Mouse (Mus musculus) hindbrain, embryonic 12.5 days (tissue): ENCODE results near the gene Ppp1r27. TPM values are rescaled to one million over a fixed set of nuclear protein-coding genes. Genes with fewer than 3 reads are reported as not detected.

Source experiments
- ATAC-seq: fragments of 200-750 bp; cut with Nextera tagmentation; 2 replicates; pipeline ENCODE4 v1.8.0; 2017; ENCODE audit warnings: moderate TSS enrichment; ENCODE audit not compliant: low FRiP score
- H3K27ac ChIP-seq: fragments of 300-500 bp; sonication (generic); 2 replicates; pipeline ENCODE4 v1.5.1; 2016; ENCODE audit warnings: mild to moderate bottlenecking
- H3K27me3 ChIP-seq: fragments of 300-500 bp; sonication (generic); 2 replicates; pipeline ENCODE4 v1.6.1; 2016; ENCODE audit warnings: mild to moderate bottlenecking
- H3K36me3 ChIP-seq: fragments of 300-500 bp; sonication (generic); 2 replicates; pipeline ENCODE4 v1.6.1; 2016; ENCODE audit warnings: mild to moderate bottlenecking
- H3K4me1 ChIP-seq: fragments of 300-500 bp; sonication (generic); 2 replicates; pipeline ENCODE4 v1.6.1; 2016
- H3K4me2 ChIP-seq: fragments of 300-500 bp; sonication (generic); replicated peaks from 2 replicates; pipeline ENCODE4 v1.6.1; 2016; ENCODE audit warnings: mild to moderate bottlenecking
- H3K4me3 ChIP-seq: fragments of 300-500 bp; sonication (generic); 2 replicates; pipeline ENCODE4 v1.5.1; 2016; ENCODE audit warnings: mild to moderate bottlenecking
- H3K9ac ChIP-seq: fragments of 300-500 bp; sonication (generic); 2 replicates; pipeline ENCODE4 v1.6.1; 2016; ENCODE audit warnings: mild to moderate bottlenecking, moderate library complexity
- H3K9me3 ChIP-seq: fragments of 300-500 bp; sonication (generic); replicated peaks from 2 replicates; pipeline ENCODE4 v1.6.1; 2016; ENCODE audit warnings: mild to moderate bottlenecking
- WGBS: fragments of 180-500 bp; shearing (Covaris S2); methylation state at CpG from one replicate; pipeline ENCODE4 v1.1.7; 2016; 5-methylcytosine and 5-hydroxymethylcytosine counted together
- polyA plus RNA-seq: library from polyadenylated mRNA; unstranded; fragments of >200 nt; fragmentation: Nextera tagmentation; extraction: Ambion mirVana; gene quantifications from 2 replicates; pipeline ENCODE4 v1.2.1, GENCODE M21; 2016

Ppp1r27 gene
- polyA plus RNA-seq, 1 experiment from 2014 or later = not detected

DNA sequence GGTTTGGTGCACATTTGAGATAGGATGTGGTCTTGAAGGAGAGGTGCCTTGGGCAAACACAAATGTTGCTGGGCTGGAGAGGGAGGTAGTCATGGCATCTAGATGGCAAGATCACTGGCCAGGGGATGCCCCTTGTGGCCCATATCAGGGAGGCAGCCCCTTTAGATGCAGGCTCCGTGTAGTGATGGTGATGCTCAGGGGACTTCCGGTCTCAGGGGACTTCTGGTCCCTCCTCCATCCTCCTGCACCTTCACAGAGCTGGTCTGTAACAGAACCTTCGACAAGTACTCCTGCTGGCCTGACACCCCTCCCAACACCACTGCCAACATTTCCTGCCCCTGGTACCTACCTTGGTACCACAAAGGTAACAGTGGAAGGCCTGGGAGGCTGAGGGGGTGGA is 15.1 kb downstream of the Ppp1r27 start:
- H3K4me3 ChIP-seq = no peak overlapping the region
- no peak overlapping the region for H3K9ac ChIP-seq
- 80% methylated on average over 3 of the region's 3 CpGs for WGBS
- peaks cover 38% of the 10 kb centered on the region for H3K27me3 ChIP-seq
- H3K4me2 ChIP-seq = no peak overlapping the region
- H3K4me1 ChIP-seq = peaks cover 23% of the 10 kb centered on the region
- ATAC-seq = no peak
- no peaks in the 10 kb centered on the region for H3K9me3 ChIP-seq
- H3K36me3 ChIP-seq = no peaks in the 10 kb centered on the region
- H3K27ac ChIP-seq = no peak overlapping the region

DNA sequence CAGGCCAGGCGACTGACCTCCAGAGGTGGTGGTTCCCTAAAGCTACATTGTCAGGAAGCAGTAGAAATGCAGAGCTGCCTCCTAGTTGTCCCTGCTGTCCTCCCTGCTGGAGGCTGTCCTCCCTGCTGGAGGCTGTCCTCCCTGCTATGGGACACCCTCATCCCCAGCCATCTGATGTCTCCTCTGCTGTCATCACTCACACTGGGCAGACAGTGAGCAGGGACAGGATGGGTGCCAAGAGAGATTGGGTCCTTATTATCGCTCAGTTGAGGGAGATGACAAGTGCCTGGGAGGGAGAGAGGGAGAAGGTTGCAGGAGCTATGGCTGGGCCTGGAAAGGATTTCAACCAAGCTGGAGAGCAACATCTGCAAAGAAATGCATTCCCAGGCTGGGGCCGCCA is 15.8 kb downstream of the Ppp1r27 start:
- WGBS = 82% methylated on average over 3 of the region's 3 CpGs
- Histone ChIP-seq H3K27me3 (peaks cover 45% of the 10 kb centered on the region), H3K4me1 (peaks cover 28% of the 10 kb centered on the region), H3K9ac (no peak overlapping the region), H3K4me2 (no peak overlapping the region), H3K4me3 (no peak overlapping the region), H3K27ac (no peak overlapping the region), H3K36me3 (no peaks in the 10 kb centered on the region), H3K9me3 (no peaks in the 10 kb centered on the region)
- no peak for ATAC-seq

DNA sequence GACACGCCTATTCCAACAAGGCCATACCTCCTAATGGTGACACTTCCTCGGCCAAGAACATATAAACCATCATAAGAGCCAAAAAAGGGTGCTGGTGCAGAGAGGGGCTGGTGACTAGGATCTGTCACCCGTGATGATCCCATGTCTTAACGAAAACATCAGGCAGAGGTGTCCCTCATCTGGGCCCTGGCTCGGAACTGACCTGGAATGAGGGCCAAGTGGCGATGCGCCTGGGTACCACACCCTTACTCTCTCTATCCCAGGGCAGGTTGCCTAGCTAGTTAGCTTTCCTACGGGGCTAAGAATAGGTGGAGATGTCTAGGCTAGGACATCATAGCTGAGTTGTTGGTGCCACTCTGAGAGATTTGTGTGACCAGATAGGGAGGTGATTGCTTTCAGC is 16.8 kb downstream of the Ppp1r27 start:
- H3K9me3 ChIP-seq = no peaks in the 10 kb centered on the region
- H3K4me3 ChIP-seq = no peak overlapping the region
- 81% methylated on average over 8 of the region's 8 CpGs for WGBS
- no peak overlapping the region for H3K9ac ChIP-seq
- no peak for ATAC-seq
- H3K36me3 ChIP-seq = no peaks in the 10 kb centered on the region
- H3K27ac ChIP-seq = no peak overlapping the region
- H3K27me3 ChIP-seq = peaks cover 55% of the 10 kb centered on the region
- no peak overlapping the region for H3K4me2 ChIP-seq
- H3K4me1 ChIP-seq = peaks cover 18% of the 10 kb centered on the region

DNA sequence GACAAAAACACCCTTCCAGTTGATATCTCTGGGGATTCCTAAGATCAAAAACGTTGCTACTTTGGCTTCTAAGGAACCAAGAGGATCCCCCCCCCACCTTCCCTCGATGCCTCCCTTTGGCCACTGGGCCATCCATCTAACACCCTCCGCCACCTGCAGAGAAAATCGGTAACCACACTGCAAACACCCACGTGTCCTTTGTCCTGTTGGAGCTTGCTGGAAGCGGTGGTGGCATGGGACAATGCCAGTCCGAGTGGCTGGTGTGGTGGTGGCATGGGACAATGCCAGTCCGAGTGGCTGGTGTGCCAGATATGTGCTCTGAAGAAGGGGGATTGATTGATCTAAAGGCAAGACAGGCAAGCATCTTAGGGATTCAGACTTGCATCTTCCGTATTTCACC is 19.3 kb downstream of the Ppp1r27 start:
- no peak overlapping the region for H3K4me3 ChIP-seq
- ATAC-seq = no peak

DNA sequence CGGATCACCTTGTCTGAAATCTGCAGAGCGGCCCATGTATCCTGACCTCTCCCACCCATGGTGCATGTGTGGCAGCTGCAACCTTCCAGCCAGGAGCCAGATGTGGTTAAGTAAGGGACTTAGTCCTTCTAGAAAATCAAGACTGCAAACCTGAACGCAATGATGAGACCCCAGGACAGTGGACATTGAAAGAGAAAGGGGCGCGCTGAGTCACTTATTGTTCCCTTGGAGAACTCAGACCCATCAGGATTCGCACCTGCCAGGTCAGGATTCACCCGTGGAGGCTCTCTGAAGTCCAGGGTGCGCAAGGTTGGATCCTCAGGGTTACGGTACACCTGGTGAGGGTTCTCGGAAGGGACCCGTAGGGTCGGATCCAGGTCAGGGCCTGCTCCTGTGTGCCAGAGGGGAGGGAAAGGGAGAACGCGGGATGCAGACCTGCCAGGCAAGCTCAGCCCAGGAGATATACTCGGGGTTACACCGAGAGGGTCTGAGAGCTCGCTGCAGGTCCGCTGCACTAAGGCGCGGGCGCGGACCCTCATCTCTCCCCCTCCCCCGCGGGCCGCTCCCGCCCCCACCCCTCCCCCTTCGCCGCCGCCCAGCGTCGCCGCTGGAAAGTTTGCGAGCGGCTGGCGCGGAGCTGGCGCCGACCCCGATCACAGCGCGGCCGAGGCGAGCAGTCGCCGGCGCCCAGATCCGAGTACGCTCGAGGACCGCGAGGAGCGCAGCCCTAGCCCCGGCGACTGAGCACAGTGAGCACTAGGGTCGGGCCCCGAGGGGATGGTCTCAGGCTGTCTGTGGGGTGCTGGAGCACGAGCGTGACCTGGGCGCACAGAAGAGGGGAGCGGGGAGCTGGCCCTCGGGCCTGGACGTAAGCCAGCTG is 20.6 kb downstream of the Ppp1r27 start, which contains the start of gene Gcgr:
Gene Gcgr, plus strand, starts transcription at position 615 of the 880 bp plus-strand sequence.
- Histone ChIP-seq H3K4me3 (peak within 1 kb of the TSS; percentile 39), H3K4me1 (peaks cover 9% of the 10 kb centered on the region), H3K27me3 (peaks cover 73% of the 10 kb centered on the region), H3K36me3 (no peaks in the 10 kb centered on the region), H3K9ac (peak within 1 kb of the TSS; percentile 55), H3K9me3 (no peaks in the 10 kb centered on the region), H3K27ac (no peak within 1 kb of the TSS), H3K4me2 (peak within 1 kb of the TSS; percentile 62)
- WGBS = 9% methylated on average over 49 of the region's 62 CpGs
- no peak for ATAC-seq

More for the DNA sequence above, 19.3 kb downstream of the Ppp1r27 start:
- H3K4me2 ChIP-seq = peak overlapping the region; percentile 62; the same call in 1 of the 2 replicates
- 26% methylated on average over 9 of the region's 9 CpGs for WGBS
- H3K27me3 ChIP-seq = peaks cover 73% of the 10 kb centered on the region
- H3K9ac ChIP-seq = no peak overlapping the region
- peaks cover 9% of the 10 kb centered on the region for H3K4me1 ChIP-seq
- H3K27ac ChIP-seq = no peak overlapping the region
- no peaks in the 10 kb centered on the region for H3K36me3 ChIP-seq
- H3K9me3 ChIP-seq = no peaks in the 10 kb centered on the region

DNA sequence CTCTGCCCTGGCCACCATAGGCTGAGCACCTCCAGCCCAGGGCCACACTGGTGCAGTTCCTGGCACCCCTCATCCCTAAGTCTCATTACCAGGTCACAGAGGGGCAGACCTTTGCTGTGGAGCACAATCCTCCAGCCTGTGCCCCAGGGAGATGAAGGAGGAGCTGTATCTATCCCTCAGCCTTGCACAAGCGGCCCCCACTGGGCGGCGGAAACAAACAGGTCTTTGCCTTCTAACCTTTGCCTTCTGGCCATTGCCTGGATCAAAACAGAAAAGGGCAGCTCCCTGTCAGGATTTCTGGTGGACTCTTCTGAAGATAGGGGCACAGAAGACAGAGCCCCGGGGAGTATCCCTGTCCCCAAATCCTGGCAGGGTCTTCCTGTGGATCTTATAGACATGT is 22.0 kb downstream of the Ppp1r27 start:
- Histone ChIP-seq H3K4me2 (no peak overlapping the region), H3K9me3 (no peaks in the 10 kb centered on the region), H3K4me3 (no peak overlapping the region), H3K36me3 (no peaks in the 10 kb centered on the region), H3K9ac (no peak overlapping the region), H3K27me3 (peaks cover 62% of the 10 kb centered on the region), H3K4me1 (peaks cover 9% of the 10 kb centered on the region), H3K27ac (no peak overlapping the region)
- WGBS = 43% methylated on average over 4 of the region's 4 CpGs
- no peak for ATAC-seq

DNA sequence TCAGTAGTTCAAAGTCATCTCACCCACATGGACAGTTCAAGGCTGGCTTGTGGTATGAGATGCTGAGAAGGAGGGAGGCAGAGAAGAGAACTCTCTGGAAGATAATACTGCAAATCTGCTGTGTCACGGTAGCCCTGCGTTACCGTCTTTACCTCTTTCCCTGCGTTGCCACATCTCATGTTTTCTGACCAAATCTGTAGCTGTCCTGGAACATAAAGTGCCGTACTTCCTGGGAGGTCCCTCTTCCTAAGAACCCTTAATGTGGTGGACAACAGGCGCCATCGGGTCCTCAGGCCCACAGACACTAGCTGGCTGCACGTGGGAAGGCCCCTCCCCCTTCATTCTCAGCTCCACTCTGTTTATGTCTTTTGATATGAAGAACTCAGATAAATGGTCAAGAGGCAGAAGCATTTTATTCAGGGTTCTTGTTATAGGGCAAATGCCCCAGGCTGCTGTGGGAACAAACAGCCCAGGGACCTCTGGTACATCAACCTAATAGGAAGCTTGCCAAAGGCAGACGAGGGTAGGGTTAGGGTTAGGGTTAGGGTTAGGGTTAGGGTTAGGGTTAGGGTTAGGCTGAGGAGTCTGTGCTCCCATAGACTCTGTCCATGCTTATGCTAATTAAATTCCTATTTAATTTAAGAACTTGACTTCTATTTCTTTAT is 23.1 kb downstream of the Ppp1r27 start:
- WGBS = 80% methylated on average over 9 of the region's 9 CpGs
- ATAC-seq = no peak
- H3K36me3 ChIP-seq = no peaks in the 10 kb centered on the region
- H3K27me3 ChIP-seq = peaks cover 55% of the 10 kb centered on the region
- H3K4me1 ChIP-seq = peaks cover 9% of the 10 kb centered on the region
- H3K4me3 ChIP-seq = no peak overlapping the region
- H3K9ac ChIP-seq = no peak overlapping the region
- H3K4me2 ChIP-seq = no peak overlapping the region
- no peaks in the 10 kb centered on the region for H3K9me3 ChIP-seq
- H3K27ac ChIP-seq = no peak overlapping the region

DNA sequence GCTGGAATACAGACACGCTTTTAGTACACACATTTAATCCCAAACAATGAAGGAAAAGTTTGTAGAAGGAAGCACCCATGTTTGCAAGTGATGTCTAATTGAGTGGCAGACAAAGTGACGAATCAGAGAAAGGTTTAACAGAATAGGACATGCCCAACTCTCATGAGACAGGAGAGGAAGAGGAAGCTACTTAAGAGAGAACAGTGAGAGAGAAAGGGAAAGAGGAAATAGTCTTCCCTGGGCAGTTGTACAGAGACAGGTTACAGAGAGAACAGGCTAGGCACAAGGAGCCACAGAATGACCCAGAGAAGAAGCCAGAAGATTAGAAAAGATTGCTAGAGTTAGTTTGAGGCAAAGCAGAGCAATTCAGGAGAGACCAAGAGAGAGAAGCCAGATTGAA is 25.0 kb downstream of the Ppp1r27 start:
- H3K27me3 ChIP-seq = peaks cover 36% of the 10 kb centered on the region
- no peak for ATAC-seq
- WGBS = 72% methylated on average over 2 of the region's 2 CpGs
- H3K9me3 ChIP-seq = no peaks in the 10 kb centered on the region
- H3K9ac ChIP-seq = no peak overlapping the region
- H3K36me3 ChIP-seq = no peaks in the 10 kb centered on the region
- H3K4me1 ChIP-seq = peaks cover 7% of the 10 kb centered on the region
- H3K4me2 ChIP-seq = no peak overlapping the region
- no peak overlapping the region for H3K27ac ChIP-seq
- H3K4me3 ChIP-seq = no peak overlapping the region

DNA sequence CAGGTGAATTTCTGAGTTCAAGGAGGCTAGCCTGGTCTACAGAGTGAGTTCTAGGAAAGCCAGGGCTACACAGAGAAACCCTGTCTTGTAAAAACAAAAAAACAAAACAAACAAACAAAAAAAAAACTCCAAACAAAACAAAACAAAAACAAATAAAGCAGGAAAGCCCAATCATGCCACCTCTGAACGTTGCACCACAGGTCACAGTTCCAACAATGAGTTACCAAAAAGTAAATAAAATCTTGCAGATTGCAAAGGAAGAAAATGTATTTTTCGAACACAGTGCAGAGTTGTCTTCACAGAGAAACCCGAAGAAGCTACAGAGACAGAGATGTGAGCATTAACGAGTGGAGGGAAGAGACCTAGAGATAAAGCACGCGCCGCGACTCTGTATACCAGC is 28.4 kb downstream of the Ppp1r27 start:
- no peak for ATAC-seq
- no peak overlapping the region for H3K4me3 ChIP-seq
- H3K4me2 ChIP-seq = no peak overlapping the region
- WGBS = 86% methylated on average over 8 of the region's 8 CpGs
- no peak overlapping the region for H3K27ac ChIP-seq
- H3K27me3 ChIP-seq = peaks cover 2% of the 10 kb centered on the region
- H3K4me1 ChIP-seq = peaks cover 3% of the 10 kb centered on the region; the same call in 1 of the 2 replicates
- no peaks in the 10 kb centered on the region for H3K36me3 ChIP-seq
- H3K9ac ChIP-seq = no peak overlapping the region
- H3K9me3 ChIP-seq = no peaks in the 10 kb centered on the region

DNA sequence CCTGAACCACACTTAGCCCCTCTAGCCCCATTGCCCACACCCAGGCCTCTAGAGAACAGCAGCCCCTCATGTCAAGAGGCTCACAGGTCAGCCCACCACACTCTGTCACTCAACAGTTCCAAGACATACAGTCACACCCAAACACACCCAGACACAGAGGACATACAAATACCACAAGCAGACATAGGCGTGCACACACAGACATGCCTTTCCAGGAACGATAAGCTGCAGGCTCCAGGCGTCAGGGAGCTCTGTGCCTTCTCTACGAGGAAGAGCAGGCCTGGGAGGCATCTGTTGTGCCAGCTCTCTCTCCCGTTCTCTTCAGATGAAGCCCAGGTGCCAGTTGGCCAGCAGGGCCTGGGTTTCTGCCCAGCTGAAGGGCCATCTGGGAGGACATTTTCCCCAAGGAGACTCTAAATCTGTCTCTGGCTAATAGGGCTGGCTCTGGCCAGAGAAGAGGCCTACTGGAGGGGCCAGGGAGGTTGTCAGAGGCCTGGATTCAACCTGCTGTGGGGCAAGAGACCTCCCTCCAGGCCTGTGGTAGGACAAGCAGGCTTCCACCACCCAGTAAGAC is 29.9 kb downstream of the Ppp1r27 start:
- Histone ChIP-seq H3K27me3 (0 out of 2 replicates have a peak, but pooled peaks cover 4% of the 10 kb centered on the region), H3K27ac (no peak overlapping the region), H3K4me2 (no peak overlapping the region), H3K9ac (no peak overlapping the region), H3K36me3 (no peaks in the 10 kb centered on the region), H3K4me3 (no peak overlapping the region), H3K4me1 (peaks cover 3% of the 10 kb centered on the region; the same call in 1 of the 2 replicates), H3K9me3 (no peaks in the 10 kb centered on the region)
- ATAC-seq = no peak
- 84% methylated on average over 5 of the region's 5 CpGs for WGBS

DNA sequence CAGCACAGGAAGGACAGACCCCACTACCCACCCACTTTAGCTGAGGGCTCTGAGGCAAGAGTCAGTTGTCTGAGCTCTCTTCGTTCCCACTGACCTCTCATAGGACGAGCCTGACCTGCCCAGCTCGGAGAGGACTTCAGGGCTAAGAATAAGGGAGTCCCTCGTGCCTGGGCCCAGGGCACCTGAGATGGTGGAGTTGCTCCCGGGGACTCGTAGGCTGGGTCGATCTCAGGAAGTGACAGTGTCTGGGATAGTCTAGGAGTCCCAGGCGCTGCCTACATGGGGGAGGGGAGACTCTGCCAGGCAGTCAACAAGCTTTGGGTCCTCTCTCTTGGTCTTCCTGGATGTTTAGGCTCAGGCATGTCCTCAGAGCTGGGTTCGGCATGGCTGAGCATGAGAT is 30.4 kb downstream of the Ppp1r27 start:
- H3K9me3 ChIP-seq = no peaks in the 10 kb centered on the region
- no peak overlapping the region for H3K9ac ChIP-seq
- no peaks in the 10 kb centered on the region for H3K36me3 ChIP-seq
- H3K4me2 ChIP-seq = no peak overlapping the region
- H3K4me3 ChIP-seq = no peak overlapping the region
- no peak for ATAC-seq
- H3K27me3 ChIP-seq = 0 out of 2 replicates have a peak, but pooled peaks cover 4% of the 10 kb centered on the region
- no peak overlapping the region for H3K27ac ChIP-seq
- WGBS = 80% methylated on average over 9 of the region's 9 CpGs
- H3K4me1 ChIP-seq = peaks cover 3% of the 10 kb centered on the region; the same call in 1 of the 2 replicates

DNA sequence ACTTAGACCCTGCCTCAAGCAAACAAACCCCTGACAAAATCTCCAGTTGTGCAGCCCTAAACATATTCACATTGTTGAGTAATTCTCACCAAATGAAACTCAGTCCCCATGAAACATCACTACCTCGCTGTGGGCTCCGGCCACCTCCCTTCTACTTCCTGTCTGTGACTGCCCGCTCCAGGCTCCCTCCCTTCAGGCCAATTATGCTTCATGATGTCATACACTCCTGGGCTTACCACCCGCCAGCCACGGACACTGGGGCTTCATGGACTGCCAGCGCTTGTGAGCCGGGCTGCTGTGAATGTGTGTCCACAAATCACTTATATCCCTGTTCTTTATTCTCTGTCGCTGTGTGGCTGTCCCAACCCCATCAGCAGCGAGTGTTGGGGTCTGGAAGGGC is 31.2 kb downstream of the Ppp1r27 start:
- H3K4me2 ChIP-seq = no peak overlapping the region
- H3K36me3 ChIP-seq = no peaks in the 10 kb centered on the region
- H3K9me3 ChIP-seq = no peaks in the 10 kb centered on the region
- H3K9ac ChIP-seq = no peak overlapping the region
- ATAC-seq = no peak
- no peak overlapping the region for H3K4me3 ChIP-seq
- H3K4me1 ChIP-seq = peaks cover 3% of the 10 kb centered on the region; the same call in 1 of the 2 replicates
- H3K27ac ChIP-seq = no peak overlapping the region
- H3K27me3 ChIP-seq = 0 out of 2 replicates have a peak, but pooled peaks cover 4% of the 10 kb centered on the region
- 58% methylated on average over 9 of the region's 9 CpGs for WGBS
